Mouse (Mus musculus) brain, embryonic 14.5 days (tissue): Measurements from ENCODE around the gene Pld1. TPM values are rescaled to one million over a fixed set of nuclear protein-coding genes. Genes with fewer than 3 reads are reported as not detected.

Experiments used
- DNase-seq: peaks from one replicate; pipeline ENCODE4 v3.0.0-alpha.2; 2011; ENCODE audit warnings: low read depth
- CTCF ChIP-seq: fragments of 200-500 bp; IDR thresholded peaks from 2 replicates; pipeline ENCODE4 v1.5.1; 2012; ENCODE audit warnings: inconsistent platforms, mild to moderate bottlenecking, moderate library complexity, borderline replicate concordance; ENCODE audit not compliant: insufficient read depth, insufficient read length; ENCODE audit errors: extremely low read depth
- POLR2A ChIP-seq: fragments of 200-500 bp; IDR thresholded peaks from 2 replicates; pipeline ENCODE4 v1.6.1; 2012; ENCODE audit warnings: mild to moderate bottlenecking, inconsistent platforms, borderline replicate concordance; ENCODE audit not compliant: poor library complexity, insufficient read depth, insufficient read length, severe bottlenecking; ENCODE audit errors: extremely low read depth
- polyA plus RNA-seq: library from polyadenylated mRNA; depleted of rRNA; stranded (reverse); fragments of >200 nt; gene quantifications from 2 replicates; pipeline ENCODE4 v1.2.3, GENCODE M21; 2012

Pld1 gene
- polyA plus RNA-seq, 1 experiment, result 4.6 TPM

GRCm38 (mm10) chr3:28037320-28037932 lies 98.9 kb downstream of the Pld1 start:
- TF ChIP-seq POLR2A (no peak), CTCF (no peak)
- DNase-seq, result no peak

GRCm38 (mm10) chr3:28038106-28038505 lies 99.6 kb downstream of the Pld1 start:
- DNase-seq, result no peak
- TF ChIP-seq CTCF, result no peak
- TF ChIP-seq POLR2A, result no peak

- no peak for DNase-seq
- no peak for TF ChIP-seq POLR2A
- TF ChIP-seq CTCF, result no peak
Measured at GRCm38 (mm10) chr3:28039760-28040159, 101.3 kb downstream of the Pld1 start.

GRCm38 (mm10) chr3:28041236-28041635 lies 102.7 kb downstream of the Pld1 start:
- TF ChIP-seq POLR2A (no peak), CTCF (no peak)
- no peak for DNase-seq

GRCm38 (mm10) chr3:28042366-28042765 lies 103.9 kb downstream of the Pld1 start:
- no peak for TF ChIP-seq POLR2A
- TF ChIP-seq CTCF, result no peak
- DNase-seq, result no peak

GRCm38 (mm10) chr3:28047599-28047998 lies 109.1 kb downstream of the Pld1 start:
- TF ChIP-seq CTCF, result no peak
- no peak for TF ChIP-seq POLR2A
- DNase-seq, result no peak

GRCm38 (mm10) chr3:28049526-28049925 lies 111.0 kb downstream of the Pld1 start:
- TF ChIP-seq POLR2A (no peak), CTCF (no peak)

GRCm38 (mm10) chr3:28053076-28053475 lies 114.6 kb downstream of the Pld1 start:
- TF ChIP-seq POLR2A, result no peak
- no peak for TF ChIP-seq CTCF
- DNase-seq, result no peak

More at GRCm38 (mm10) chr3:28049526-28049925, 111.0 kb downstream of the Pld1 start:
- DNase-seq, result no peak

- DNase-seq, result no peak
- TF ChIP-seq POLR2A, result no peak
Measured at GRCm38 (mm10) chr3:28060713-28061112, 122.2 kb downstream of the Pld1 start.

GRCm38 (mm10) chr3:28061155-28061554 lies 122.7 kb downstream of the Pld1 start:
- no peak for DNase-seq

GRCm38 (mm10) chr3:28079211-28079610 lies 140.7 kb downstream of the Pld1 start:
- TF ChIP-seq POLR2A (no peak), CTCF (no peak)

More at GRCm38 (mm10) chr3:28061155-28061554, 122.7 kb downstream of the Pld1 start:
- TF ChIP-seq POLR2A (no peak), CTCF (no peak)

GRCm38 (mm10) chr3:28080116-28080515 lies 141.6 kb downstream of the Pld1 start:
- no peak for TF ChIP-seq CTCF
- DNase-seq, result no peak

More at GRCm38 (mm10) chr3:28079211-28079610, 140.7 kb downstream of the Pld1 start:
- no peak for DNase-seq
